Mouse (Mus musculus): ENCODE results near the gene Macrod1. TPM values are rescaled to one million over a fixed set of nuclear protein-coding genes. Genes with fewer than 3 reads are reported as not detected.

Gene Macrod1
- total RNA-seq, 2 experiments from 2014 or later: 261 to 294 TPM

DNA sequence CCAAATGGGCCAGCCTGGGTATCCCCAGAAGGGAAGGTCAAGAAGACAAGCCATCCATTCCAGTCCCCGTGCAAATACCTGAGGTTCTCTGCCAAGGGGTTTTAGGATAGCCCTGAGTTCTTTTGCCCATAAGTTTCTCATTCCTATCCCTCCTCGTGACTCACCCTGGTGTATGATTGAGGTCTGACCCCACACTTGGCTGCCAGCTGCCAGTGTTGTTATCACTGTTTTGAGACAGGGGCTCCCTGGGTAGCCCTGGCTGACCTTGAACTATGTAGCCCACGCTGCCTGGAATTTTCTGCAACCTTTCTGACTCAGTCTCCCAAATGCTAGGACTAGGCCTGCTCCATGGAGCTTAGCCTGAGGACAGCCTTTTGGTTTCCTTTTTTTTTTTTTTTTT, 104.5 kb downstream of the Macrod1 start:
- Histone ChIP-seq H3K27ac (no peak overlapping the region), H3K4me3 (no peak overlapping the region)
- no peak for DNase-seq
- no peak for TF ChIP-seq CTCF (IDR thresholded peaks at IDR 0.05)
- intact Hi-C loops (cut with DNase I): loop anchor here (2.0 kb wide), 1 partner anchor 92 kb away; no protein-coding TSS in a partner anchor

GRCm38 (mm10) chr19:7164238-7164637, 107.6 kb downstream of the Macrod1 start:
- DNase-seq: peak; percentile 80
- TF ChIP-seq CTCF (IDR thresholded peaks at IDR 0.05): no peak
- Histone ChIP-seq H3K27ac (peak overlapping the region; percentile 79; the same call in 1 of the 2 replicates), H3K4me3 (peak overlapping the region; percentile 83)
- intact Hi-C loops (cut with DNase I): no loop called here

DNA sequence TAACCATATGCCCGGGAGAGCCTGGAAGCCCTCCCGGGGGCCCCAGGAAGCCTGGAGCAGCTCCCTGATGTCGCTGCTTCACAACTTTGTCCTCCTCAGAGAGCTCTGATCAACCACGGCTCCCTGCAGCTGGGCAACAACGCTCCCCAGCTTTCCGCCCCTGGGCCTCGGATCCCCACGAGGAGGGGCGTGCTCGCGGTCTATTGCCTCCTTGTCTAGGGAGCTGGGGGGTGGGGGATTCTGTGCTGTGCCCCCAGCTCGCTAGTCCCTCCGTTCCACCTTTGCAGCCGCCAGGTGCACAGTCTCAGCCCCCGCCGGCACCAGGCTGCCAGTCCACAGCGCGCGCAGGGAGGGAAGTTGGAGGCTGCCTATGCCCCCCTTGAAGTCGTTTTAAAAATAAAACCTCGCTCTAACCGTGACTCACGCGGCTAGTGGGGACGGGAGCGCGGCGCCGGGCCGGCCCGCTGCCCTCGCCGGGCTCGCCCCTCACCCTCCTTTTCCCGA, 108.3 kb downstream of the Macrod1 start:
- no peak for TF ChIP-seq CTCF (IDR thresholded peaks at IDR 0.05)
- Histone ChIP-seq H3K4me3 (peak overlapping the region; percentile 83), H3K27ac (peak overlapping the region; percentile 79)
- intact Hi-C loops (cut with DNase I): no loop called here
- DNase-seq: peak; percentile 48

DNA sequence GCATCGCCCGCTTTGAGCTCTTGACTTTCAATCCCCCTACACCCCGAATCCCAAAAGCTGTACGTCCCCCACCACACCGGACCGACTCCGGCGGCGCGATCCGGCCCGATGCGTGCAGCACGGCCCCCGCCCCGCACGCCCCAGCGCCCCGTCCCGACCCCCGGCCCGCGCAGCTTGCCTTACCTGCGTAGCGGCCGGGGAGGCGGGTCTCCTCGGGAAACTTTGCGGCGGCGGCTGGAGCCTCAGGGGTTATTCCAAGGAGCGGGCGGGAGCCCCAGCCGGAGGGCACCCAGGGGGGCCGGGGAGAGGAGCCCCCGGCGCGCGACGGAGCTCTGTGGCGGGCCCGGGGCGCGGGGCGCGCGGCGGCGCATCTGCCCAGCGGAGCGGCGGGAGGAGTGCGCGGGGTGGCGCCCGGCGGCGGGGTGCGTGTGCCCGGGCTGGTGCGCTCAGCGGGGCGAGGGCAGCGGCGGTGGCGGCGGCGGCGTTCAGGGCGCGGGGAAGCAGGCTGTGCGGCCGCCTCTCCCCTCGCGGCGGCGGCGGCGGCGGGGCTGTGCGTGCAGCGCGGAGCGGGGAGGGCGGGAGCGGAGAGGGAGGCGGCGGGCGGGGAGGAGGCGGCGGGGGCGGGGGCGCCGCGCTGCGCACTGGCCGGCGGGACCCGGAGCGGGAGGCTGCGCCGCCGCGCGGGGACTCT, 109.0 kb downstream of the Macrod1 start:
- Histone ChIP-seq H3K4me3 (peak overlapping the region; percentile 83), H3K27ac (peak overlapping the region; percentile 79)
- no peak for TF ChIP-seq CTCF (IDR thresholded peaks at IDR 0.05)
- intact Hi-C loops (cut with DNase I): no loop called here
- DNase-seq: peak; percentile 62

DNA sequence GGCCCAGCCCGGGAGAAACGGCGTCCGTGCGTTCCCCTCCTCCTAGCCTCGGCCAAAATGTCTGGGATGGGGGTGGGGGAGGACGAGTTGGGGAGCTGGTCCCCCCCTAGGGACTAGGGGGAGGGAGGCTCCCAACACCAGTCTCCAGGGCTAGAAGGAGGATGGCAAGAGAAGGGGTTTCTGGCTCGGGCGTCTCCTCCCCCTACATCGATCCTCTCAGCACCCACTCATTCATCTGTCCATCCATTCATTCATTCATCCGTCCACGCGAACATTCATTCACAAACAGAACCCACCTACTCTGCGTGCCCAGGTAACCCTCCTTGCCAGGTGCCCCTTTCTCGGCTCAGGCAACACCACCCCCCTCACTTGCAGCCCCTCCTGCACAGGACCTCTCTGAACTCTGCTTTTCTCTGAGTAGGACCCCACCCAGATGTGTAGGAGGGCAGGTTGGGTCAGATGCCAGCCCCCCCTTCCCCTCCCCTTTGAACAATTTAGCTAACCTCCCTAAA, 109.6 kb downstream of the Macrod1 start:
- no peak for DNase-seq
- TF ChIP-seq CTCF (IDR thresholded peaks at IDR 0.05): peak; percentile 25; the same call in 1 of the 2 replicates
- Histone ChIP-seq H3K4me3 (peak overlapping the region; percentile 83), H3K27ac (no peak overlapping the region)
- intact Hi-C loops (cut with DNase I): no loop called here

DNA sequence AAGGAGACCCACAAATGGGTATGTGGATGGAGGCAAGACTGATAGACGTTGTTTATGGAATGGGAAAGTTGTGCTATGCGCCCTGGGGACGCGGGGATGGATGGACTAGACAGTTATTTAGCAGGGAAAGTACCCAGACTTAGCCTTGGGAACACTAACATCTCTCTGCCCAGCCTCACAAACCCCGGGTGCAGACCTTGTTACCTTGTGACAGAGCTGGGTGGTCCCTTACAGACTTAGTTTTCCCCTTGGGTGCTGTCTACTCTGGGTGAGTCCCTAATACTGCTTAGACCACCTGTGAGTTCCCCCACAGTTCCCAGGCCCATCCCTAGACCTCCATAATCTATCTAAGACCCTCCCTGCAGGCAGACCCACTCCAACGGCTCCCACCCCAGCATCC, 110.2 kb downstream of the Macrod1 start:
- no peak overlapping the region for H3K4me3 ChIP-seq
- TF ChIP-seq CTCF (IDR thresholded peaks at IDR 0.05): no peak

DNA sequence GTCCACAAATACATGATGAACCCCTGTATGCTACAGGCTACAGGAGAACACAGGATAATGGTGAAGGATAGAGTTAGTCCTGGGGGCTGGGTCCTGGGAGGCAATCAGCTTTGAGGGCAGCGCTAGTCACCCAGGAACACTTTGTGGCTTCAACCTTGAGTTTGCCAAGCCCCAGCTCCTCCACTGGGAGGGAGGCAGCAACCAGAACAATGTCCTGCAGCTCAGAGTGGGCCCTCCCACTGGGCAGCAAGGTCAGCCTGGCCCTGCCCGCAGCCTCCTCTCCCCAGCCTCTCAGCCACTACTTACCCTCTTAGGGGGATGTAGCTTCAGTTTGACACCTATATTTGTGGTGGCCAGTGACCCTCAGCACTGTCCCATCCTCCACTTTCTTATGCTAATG, 111.8 kb downstream of the Macrod1 start:
- Histone ChIP-seq H3K27ac (no peak overlapping the region), H3K4me3 (no peak overlapping the region)
- no peak for TF ChIP-seq CTCF (IDR thresholded peaks at IDR 0.05)
- DNase-seq: no peak
- intact Hi-C loops (cut with DNase I): no loop called here

More for the DNA sequence above, 110.2 kb downstream of the Macrod1 start:
- no peak for DNase-seq
- intact Hi-C loops (cut with DNase I): no loop called here
- H3K27ac ChIP-seq: no peak overlapping the region

DNA sequence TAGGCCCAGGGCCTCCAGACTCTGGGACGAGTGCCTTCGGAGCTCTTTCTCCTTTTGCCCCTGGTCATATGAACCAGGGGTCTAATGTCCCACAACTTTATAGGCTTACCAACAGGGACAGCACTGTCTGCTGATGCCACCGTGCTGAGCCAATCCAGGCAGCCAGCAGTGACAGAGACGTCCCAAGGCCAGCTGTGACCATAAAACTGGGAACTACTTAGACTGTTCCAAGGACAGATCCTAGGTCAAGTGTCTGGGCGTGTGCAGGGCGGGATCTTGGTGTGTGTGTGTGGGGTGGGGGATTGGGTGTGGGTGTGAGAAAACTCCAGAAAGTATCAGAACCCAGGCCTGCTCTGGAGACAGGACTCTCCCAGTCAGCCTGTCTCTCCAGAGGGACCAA, 114.3 kb downstream of the Macrod1 start:
- Histone ChIP-seq H3K4me3 (no peak overlapping the region), H3K27ac (peak overlapping the region; percentile 77)
- intact Hi-C loops (cut with DNase I): no loop called here
- DNase-seq: peak; percentile 67
- no peak for TF ChIP-seq CTCF (IDR thresholded peaks at IDR 0.05)

- no peak overlapping the region for H3K4me3 ChIP-seq
- no peak for DNase-seq
- TF ChIP-seq CTCF (IDR thresholded peaks at IDR 0.05): no peak
Measured at GRCm38 (mm10) chr19:7171447-7171846, 114.8 kb downstream of the Macrod1 start.

GRCm38 (mm10) chr19:7172051-7172866, 115.6 kb downstream of the Macrod1 start:
- no peak for TF ChIP-seq CTCF (IDR thresholded peaks at IDR 0.05)
- Histone ChIP-seq H3K27ac (peak overlapping the region; percentile 77; the same call in 1 of the 2 replicates), H3K4me3 (no peak overlapping the region)
- intact Hi-C loops (cut with DNase I): no loop called here
- DNase-seq: no peak

More at GRCm38 (mm10) chr19:7171447-7171846, 114.8 kb downstream of the Macrod1 start:
- H3K27ac ChIP-seq: peak overlapping the region; percentile 77
- intact Hi-C loops (cut with DNase I): no loop called here

DNA sequence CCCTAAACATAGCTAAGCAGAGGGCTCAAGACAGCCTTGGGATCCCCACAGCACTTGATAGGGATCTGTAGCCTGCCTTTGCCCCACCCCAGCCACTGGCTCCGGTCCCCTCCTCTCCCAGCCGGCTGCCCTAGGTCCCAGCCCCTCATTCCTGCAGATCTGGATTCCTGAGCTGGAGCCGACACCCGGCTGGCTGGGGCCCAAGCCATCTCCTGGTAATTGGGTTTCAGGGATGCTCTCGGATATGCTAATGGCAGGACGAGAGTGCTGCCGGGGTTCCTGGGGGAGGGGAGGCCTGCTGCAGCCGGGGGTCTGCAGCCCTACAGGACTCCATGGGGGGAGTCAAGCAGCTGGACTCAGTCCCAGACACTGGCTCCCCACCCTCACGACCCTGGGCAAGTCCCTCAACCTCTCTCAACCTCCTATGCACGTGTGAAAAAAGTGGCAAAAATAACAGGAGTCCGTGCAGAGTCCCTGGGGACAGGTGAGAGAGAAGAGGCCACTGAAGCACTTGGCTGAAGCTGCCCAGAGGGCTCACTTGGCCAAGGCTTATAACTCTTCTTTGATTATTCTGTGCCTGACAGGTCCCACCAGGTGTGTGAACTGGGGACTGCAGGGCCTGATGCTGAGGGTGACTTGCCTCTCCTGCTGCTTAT, 119.6 kb downstream of the Macrod1 start:
- no peak for DNase-seq
- no peak overlapping the region for H3K4me3 ChIP-seq
- intact Hi-C loops (cut with DNase I): no loop called here
- no peak overlapping the region for H3K27ac ChIP-seq
- TF ChIP-seq CTCF (IDR thresholded peaks at IDR 0.05): no peak

DNA sequence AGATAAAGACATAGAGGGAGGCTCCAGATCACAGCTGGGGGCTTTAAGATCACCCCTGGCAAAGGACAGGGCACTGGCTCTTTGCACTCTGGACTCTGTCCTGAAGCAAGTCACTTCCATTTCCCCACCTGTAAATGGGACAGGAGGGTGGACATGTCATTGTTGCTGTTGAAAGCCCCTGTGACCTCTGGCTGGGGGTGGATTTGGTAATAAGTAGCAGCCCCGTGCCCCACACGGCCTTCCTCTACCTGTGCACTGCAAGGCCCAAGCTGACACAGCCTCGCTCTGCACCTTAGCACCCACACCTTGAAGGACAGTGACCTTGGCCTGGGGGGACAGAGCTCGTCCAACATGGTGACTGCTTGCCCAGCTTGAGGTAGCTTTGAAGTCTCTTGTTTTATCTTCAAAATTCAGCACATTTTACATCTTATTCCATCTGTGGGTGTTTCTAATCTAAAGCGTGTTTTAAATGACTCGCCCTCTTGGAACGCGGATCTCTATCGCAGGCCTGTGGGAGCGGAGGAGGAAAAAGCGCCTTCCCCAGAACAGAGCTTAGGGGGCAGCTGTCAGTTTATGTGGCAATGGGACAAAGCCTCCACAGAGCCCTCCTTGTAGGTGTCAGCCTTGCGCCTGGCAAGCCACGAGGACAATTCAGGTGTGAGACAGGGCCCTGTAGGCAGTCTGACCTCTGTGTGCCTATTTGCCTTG, 121.3 kb downstream of the Macrod1 start:
- TF ChIP-seq CTCF (IDR thresholded peaks at IDR 0.05): no peak
- intact Hi-C loops (cut with DNase I): no loop called here
- DNase-seq: no peak

More for the DNA sequence above, 121.3 kb downstream of the Macrod1 start:
- H3K27ac ChIP-seq: peak overlapping the region; percentile 70; the same call in 1 of the 2 replicates
- no peak overlapping the region for H3K4me3 ChIP-seq

Data from gastrocnemius, adult 2 months (tissue).